Mouse (Mus musculus) layer of hippocampus, adult 9-11 months (tissue): ENCODE data around the gene Gm28998.
"Not testable (repeated sequence)": the region's sequence is repeated elsewhere in the genome, so short reads cannot be mapped to it uniquely, and the experiment has no call there.

Source experiments
- DNase-seq: peaks from one replicate; pipeline ENCODE4 v3.0.0; 2022

Gene Gm28998

DNA sequence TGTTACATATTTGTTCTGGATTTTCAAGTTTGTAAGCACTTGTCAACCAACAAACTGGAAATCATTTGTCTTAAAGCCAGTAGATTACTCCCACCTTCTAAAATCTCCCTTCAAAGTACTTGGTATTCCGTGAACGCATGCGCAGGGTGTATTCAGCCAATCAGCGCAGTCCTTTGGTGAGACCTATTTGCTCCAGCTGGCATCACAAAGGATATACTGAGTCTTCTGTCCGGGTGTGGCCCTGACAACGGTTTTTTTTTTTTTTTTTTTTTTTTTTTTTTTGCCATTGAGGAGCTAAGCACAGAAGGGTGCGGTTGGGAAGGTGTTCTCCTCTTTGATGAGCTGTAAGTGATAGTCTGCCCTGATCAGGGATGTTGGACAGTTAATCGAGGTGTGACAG, at the start of gene Gm28998:
TSS of gene Gm28998 (plus strand) at position 301 of the 400 bp plus-strand sequence.
- not testable (repeated sequence) for DNase-seq
